Mouse (Mus musculus): Measurements from ENCODE around the gene Sorbs2. TPM values are rescaled to one million over a fixed set of nuclear protein-coding genes. Genes with fewer than 3 reads are reported as not detected.

The Sorbs2 gene
- polyA plus RNA-seq, 1 experiment from 2014 or later, result 77.9 TPM

GRCm38 (mm10) chr8:45734071-45734470 lies 226.5 kb downstream of the Sorbs2 start:
- Histone ChIP-seq H3K4me3 (replicated peaks) (no peak overlapping the region), H3K9me3 (no peaks in the 10 kb centered on the region), H3K27ac (no peak overlapping the region), H3K4me2 (replicated peaks) (no peak overlapping the region), H3K4me1 (replicated peaks) (peaks cover 7% of the 10 kb centered on the region), H3K36me3 (peaks cover 3% of the 10 kb centered on the region), H3K27me3 (no peaks in the 10 kb centered on the region), H3K9ac (replicated peaks) (no peak overlapping the region)
- WGBS, result 24% methylated on average over 8 of the region's 8 CpGs
- no peak for ATAC-seq

GRCm38 (mm10) chr8:45737266-45737665 lies 229.7 kb downstream of the Sorbs2 start:
- H3K9ac ChIP-seq (replicated peaks), result no peak overlapping the region
- H3K4me1 ChIP-seq (replicated peaks), result peaks cover 7% of the 10 kb centered on the region
- no peak for ATAC-seq
- H3K4me3 ChIP-seq (replicated peaks), result no peak overlapping the region
- H3K27ac ChIP-seq, result no peak overlapping the region
- H3K27me3 ChIP-seq, result no peaks in the 10 kb centered on the region
- H3K9me3 ChIP-seq, result no peaks in the 10 kb centered on the region
- 89% methylated on average over 2 of the region's 2 CpGs for WGBS
- peaks cover 6% of the 10 kb centered on the region for H3K36me3 ChIP-seq
- no peak overlapping the region for H3K4me2 ChIP-seq (replicated peaks)

- Histone ChIP-seq H3K4me2 (replicated peaks) (no peak overlapping the region), H3K4me3 (replicated peaks) (no peak overlapping the region), H3K27me3 (no peaks in the 10 kb centered on the region), H3K4me1 (replicated peaks) (0 out of 2 replicates have a peak, but pooled peaks cover 5% of the 10 kb centered on the region), H3K27ac (no peak overlapping the region), H3K36me3 (peaks cover 12% of the 10 kb centered on the region), H3K9me3 (no peaks in the 10 kb centered on the region), H3K9ac (replicated peaks) (no peak overlapping the region)
- ATAC-seq, result no peak
- WGBS, result 91% methylated on average over 2 of the region's 2 CpGs
Measured at GRCm38 (mm10) chr8:45743326-45743725, 235.7 kb downstream of the Sorbs2 start.

GRCm38 (mm10) chr8:45743739-45744138 lies 236.2 kb downstream of the Sorbs2 start:
- H3K4me1 ChIP-seq (replicated peaks), result 0 out of 2 replicates have a peak, but pooled peaks cover 5% of the 10 kb centered on the region
- H3K4me3 ChIP-seq (replicated peaks), result no peak overlapping the region
- H3K4me2 ChIP-seq (replicated peaks), result no peak overlapping the region
- H3K9ac ChIP-seq (replicated peaks), result no peak overlapping the region
- no peaks in the 10 kb centered on the region for H3K27me3 ChIP-seq
- H3K9me3 ChIP-seq, result no peaks in the 10 kb centered on the region
- H3K27ac ChIP-seq, result no peak overlapping the region
- no peak for ATAC-seq
- peaks cover 12% of the 10 kb centered on the region for H3K36me3 ChIP-seq

GRCm38 (mm10) chr8:45751512-45752502 lies 244.2 kb downstream of the Sorbs2 start:
- ATAC-seq, result no peak
- 68% methylated on average over 12 of the region's 12 CpGs for WGBS

GRCm38 (mm10) chr8:45755482-45755881 lies 247.9 kb downstream of the Sorbs2 start:
- Histone ChIP-seq H3K27me3 (no peaks in the 10 kb centered on the region), H3K36me3 (peaks cover 25% of the 10 kb centered on the region), H3K9ac (replicated peaks) (no peak overlapping the region), H3K4me2 (replicated peaks) (no peak overlapping the region), H3K4me3 (replicated peaks) (no peak overlapping the region), H3K27ac (0 out of 2 replicates have a peak overlapping the region, but pooled peaks have one; percentile 9), H3K9me3 (no peaks in the 10 kb centered on the region), H3K4me1 (replicated peaks) (no peaks in the 10 kb centered on the region)
- ATAC-seq, result 0 out of 2 replicates have a peak, but pooled peaks have one; percentile 48
- 81% methylated on average over 9 of the region's 9 CpGs for WGBS

More at GRCm38 (mm10) chr8:45751512-45752502, 244.2 kb downstream of the Sorbs2 start:
- Histone ChIP-seq H3K4me3 (replicated peaks) (no peak overlapping the region), H3K36me3 (peaks cover 13% of the 10 kb centered on the region), H3K27ac (no peak overlapping the region), H3K9ac (replicated peaks) (no peak overlapping the region), H3K4me1 (replicated peaks) (0 out of 2 replicates have a peak, but pooled peaks cover 5% of the 10 kb centered on the region), H3K9me3 (no peaks in the 10 kb centered on the region), H3K4me2 (replicated peaks) (no peak overlapping the region), H3K27me3 (no peaks in the 10 kb centered on the region)

- Histone ChIP-seq H3K4me3 (replicated peaks) (no peak overlapping the region), H3K36me3 (peaks cover 29% of the 10 kb centered on the region), H3K4me2 (replicated peaks) (no peak overlapping the region), H3K4me1 (replicated peaks) (no peaks in the 10 kb centered on the region), H3K27me3 (no peaks in the 10 kb centered on the region), H3K9me3 (no peaks in the 10 kb centered on the region), H3K9ac (replicated peaks) (no peak overlapping the region), H3K27ac (no peak overlapping the region)
- no peak for ATAC-seq
- WGBS, result 92% methylated on average over 7 of the region's 7 CpGs
Measured at GRCm38 (mm10) chr8:45755972-45756371, 248.4 kb downstream of the Sorbs2 start.

- Histone ChIP-seq H3K4me1 (replicated peaks) (peaks cover 15% of the 10 kb centered on the region), H3K27me3 (no peaks in the 10 kb centered on the region), H3K27ac (no peak overlapping the region), H3K36me3 (peaks cover 35% of the 10 kb centered on the region), H3K9ac (replicated peaks) (no peak overlapping the region), H3K9me3 (no peaks in the 10 kb centered on the region), H3K4me2 (replicated peaks) (no peak overlapping the region), H3K4me3 (replicated peaks) (no peak overlapping the region)
- no peak for ATAC-seq
- WGBS, result 91% methylated on average over 9 of the region's 9 CpGs
Measured at GRCm38 (mm10) chr8:45760622-45761021, 253.0 kb downstream of the Sorbs2 start.

- 89% methylated on average over 1 of the region's 1 CpGs for WGBS
- H3K4me3 ChIP-seq (replicated peaks), result no peak overlapping the region
- H3K4me2 ChIP-seq (replicated peaks), result no peak overlapping the region
- H3K27ac ChIP-seq, result no peak overlapping the region
- H3K27me3 ChIP-seq, result no peaks in the 10 kb centered on the region
- ATAC-seq, result no peak
- H3K9ac ChIP-seq (replicated peaks), result no peak overlapping the region
- H3K9me3 ChIP-seq, result no peaks in the 10 kb centered on the region
- peaks cover 19% of the 10 kb centered on the region for H3K4me1 ChIP-seq (replicated peaks)
- H3K36me3 ChIP-seq, result peaks cover 35% of the 10 kb centered on the region
Measured at GRCm38 (mm10) chr8:45761053-45761452, 253.5 kb downstream of the Sorbs2 start.

GRCm38 (mm10) chr8:45762982-45763689 lies 255.5 kb downstream of the Sorbs2 start:
- Histone ChIP-seq H3K27me3 (no peaks in the 10 kb centered on the region), H3K27ac (0 out of 2 replicates have a peak overlapping the region, but pooled peaks have one; percentile 14), H3K4me2 (replicated peaks) (no peak overlapping the region), H3K9ac (replicated peaks) (no peak overlapping the region), H3K4me3 (replicated peaks) (no peak overlapping the region), H3K9me3 (no peaks in the 10 kb centered on the region), H3K36me3 (peaks cover 35% of the 10 kb centered on the region), H3K4me1 (replicated peaks) (peaks cover 22% of the 10 kb centered on the region)
- ATAC-seq, result peak; percentile 53
- WGBS, result 76% methylated on average over 15 of the region's 15 CpGs

GRCm38 (mm10) chr8:45763690-45764342 lies 256.2 kb downstream of the Sorbs2 start:
- Histone ChIP-seq H3K4me1 (replicated peaks) (peaks cover 22% of the 10 kb centered on the region), H3K9me3 (no peaks in the 10 kb centered on the region), H3K4me2 (replicated peaks) (no peak overlapping the region), H3K27me3 (no peaks in the 10 kb centered on the region), H3K9ac (replicated peaks) (no peak overlapping the region), H3K4me3 (replicated peaks) (no peak overlapping the region), H3K36me3 (peaks cover 33% of the 10 kb centered on the region), H3K27ac (peak overlapping the region; percentile 4; the same call in 1 of the 2 replicates)
- 0 out of 2 replicates have a peak, but pooled peaks have one; percentile 4 for ATAC-seq
- WGBS, result 69% methylated on average over 11 of the region's 11 CpGs
